Mouse (Mus musculus): ENCODE measurements at regions not wholly inside any gene's neighbourhood (a gene's known extent, or its start where the extent isn't known, plus 50 kb on each side); places are given as distances from the start of the nearest gene placed in this dataset.

GRCm38 (mm10) chr4:29282169-29282568, 469.2 kb downstream of the Epha7 start:
- no peak for ATAC-seq (ENCODE audit: insufficient number of reproducible peaks, low FRiP score, low TSS enrichment, low read depth)
- no peak overlapping the region for H3K27ac ChIP-seq (replicated peaks)
- no peak overlapping the region for H3K4me3 ChIP-seq (replicated peaks)
- no peak overlapping the region for H3K4me2 ChIP-seq (replicated peaks)
- H3K4me1 ChIP-seq: no peaks in the 10 kb centered on the region
- WGBS: 59% methylated on average over 5 of the region's 5 CpGs
- H3K9me3 ChIP-seq (replicated peaks): no peaks in the 10 kb centered on the region
- no peaks in the 10 kb centered on the region for H3K36me3 ChIP-seq
- H3K9ac ChIP-seq: no peak overlapping the region
- H3K27me3 ChIP-seq: no peaks in the 10 kb centered on the region

DNA sequence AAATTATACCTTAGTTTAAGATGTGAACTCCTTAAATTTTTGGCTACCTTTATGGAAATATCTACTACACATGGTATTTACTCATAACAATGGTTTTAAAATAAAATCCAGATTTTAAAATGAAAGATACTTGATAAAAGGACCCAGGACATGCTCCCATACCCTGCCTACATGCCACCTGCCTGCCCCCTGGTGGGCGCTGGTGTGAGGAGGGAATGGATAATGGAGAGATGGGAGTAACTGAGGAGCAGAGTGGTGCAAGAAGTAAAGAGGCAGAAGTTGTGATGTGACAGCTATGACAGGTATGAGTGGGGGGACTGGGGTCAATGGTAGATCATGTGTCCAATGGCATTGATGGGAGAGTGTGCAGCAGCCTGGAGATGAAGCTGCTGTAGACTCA, 488.4 kb downstream of the Epha7 start:
- 36% methylated on average over 1 of the region's 1 CpGs for WGBS
- H3K4me2 ChIP-seq (replicated peaks): no peak overlapping the region
- H3K9me3 ChIP-seq (replicated peaks): no peaks in the 10 kb centered on the region
- no peak for ATAC-seq (ENCODE audit: insufficient number of reproducible peaks, low FRiP score, low TSS enrichment, low read depth)
- no peak overlapping the region for H3K9ac ChIP-seq
- H3K36me3 ChIP-seq: no peaks in the 10 kb centered on the region
- H3K27me3 ChIP-seq: no peaks in the 10 kb centered on the region
- no peak overlapping the region for H3K27ac ChIP-seq (replicated peaks)
- no peaks in the 10 kb centered on the region for H3K4me1 ChIP-seq
- H3K4me3 ChIP-seq (replicated peaks): no peak overlapping the region

DNA sequence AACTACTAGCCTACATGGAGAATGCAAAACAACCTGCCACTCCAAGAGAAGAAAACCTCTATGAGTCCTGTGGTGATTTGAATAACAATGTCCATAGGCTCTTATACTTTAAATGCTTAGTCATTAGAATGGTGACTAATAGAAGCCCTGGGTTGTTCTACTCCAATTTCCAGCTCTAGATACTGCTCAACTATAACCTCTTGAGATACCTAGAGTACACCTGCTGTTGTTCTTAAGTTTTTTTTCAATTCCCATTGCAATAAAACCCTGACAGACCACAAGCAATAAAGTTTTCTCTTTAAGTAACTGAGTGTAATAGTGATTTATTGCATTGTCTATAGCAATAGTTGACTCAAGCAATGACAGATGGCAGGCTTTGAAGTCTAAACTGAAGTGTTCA, 491.0 kb downstream of the Epha7 start:
- H3K9me3 ChIP-seq (replicated peaks): no peaks in the 10 kb centered on the region
- no peak for ATAC-seq (ENCODE audit: insufficient number of reproducible peaks, low FRiP score, low TSS enrichment, low read depth)
- no peak overlapping the region for H3K4me3 ChIP-seq (replicated peaks)
- no peaks in the 10 kb centered on the region for H3K36me3 ChIP-seq
- H3K4me1 ChIP-seq: no peaks in the 10 kb centered on the region
- no peak overlapping the region for H3K9ac ChIP-seq
- no peaks in the 10 kb centered on the region for H3K27me3 ChIP-seq
- H3K27ac ChIP-seq (replicated peaks): no peak overlapping the region
- no peak overlapping the region for H3K4me2 ChIP-seq (replicated peaks)

GRCm38 (mm10) chr4:29307245-29307644, 494.3 kb downstream of the Epha7 start:
- Histone ChIP-seq H3K27me3 (no peaks in the 10 kb centered on the region), H3K27ac (replicated peaks) (no peak overlapping the region), H3K36me3 (no peaks in the 10 kb centered on the region), H3K9me3 (replicated peaks) (no peaks in the 10 kb centered on the region), H3K4me1 (no peaks in the 10 kb centered on the region), H3K4me3 (replicated peaks) (no peak overlapping the region), H3K9ac (no peak overlapping the region), H3K4me2 (replicated peaks) (no peak overlapping the region)
- no peak for ATAC-seq (ENCODE audit: insufficient number of reproducible peaks, low FRiP score, low TSS enrichment, low read depth)
- 85% methylated on average over 1 of the region's 1 CpGs for WGBS

DNA sequence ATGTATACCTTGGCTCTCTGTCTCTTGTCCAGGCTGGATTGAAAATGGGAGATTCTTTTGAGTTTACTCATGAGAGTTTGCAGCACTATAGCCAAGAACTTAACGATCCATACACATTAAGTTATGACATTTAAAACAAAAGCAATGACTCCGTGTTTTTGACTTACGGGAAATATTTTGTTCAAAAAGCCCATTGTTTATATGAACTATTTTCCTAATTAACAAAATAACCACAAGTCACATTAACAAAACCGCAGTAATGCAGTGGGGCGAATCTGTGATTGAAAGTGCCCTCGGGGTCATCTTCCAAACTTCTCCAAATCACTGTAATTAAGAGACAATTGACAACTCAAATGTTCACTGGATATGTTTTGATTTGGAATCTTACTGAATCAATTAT, 511.0 kb downstream of the Epha7 start:
- H3K9me3 ChIP-seq (replicated peaks): no peaks in the 10 kb centered on the region
- H3K27ac ChIP-seq (replicated peaks): no peak overlapping the region
- H3K9ac ChIP-seq: no peak overlapping the region
- no peaks in the 10 kb centered on the region for H3K4me1 ChIP-seq
- no peaks in the 10 kb centered on the region for H3K27me3 ChIP-seq
- ATAC-seq (ENCODE audit: insufficient number of reproducible peaks, low FRiP score, low TSS enrichment, low read depth): no peak
- no peak overlapping the region for H3K4me2 ChIP-seq (replicated peaks)
- no peaks in the 10 kb centered on the region for H3K36me3 ChIP-seq
- WGBS: 48% methylated on average over 6 of the region's 6 CpGs
- no peak overlapping the region for H3K4me3 ChIP-seq (replicated peaks)

DNA sequence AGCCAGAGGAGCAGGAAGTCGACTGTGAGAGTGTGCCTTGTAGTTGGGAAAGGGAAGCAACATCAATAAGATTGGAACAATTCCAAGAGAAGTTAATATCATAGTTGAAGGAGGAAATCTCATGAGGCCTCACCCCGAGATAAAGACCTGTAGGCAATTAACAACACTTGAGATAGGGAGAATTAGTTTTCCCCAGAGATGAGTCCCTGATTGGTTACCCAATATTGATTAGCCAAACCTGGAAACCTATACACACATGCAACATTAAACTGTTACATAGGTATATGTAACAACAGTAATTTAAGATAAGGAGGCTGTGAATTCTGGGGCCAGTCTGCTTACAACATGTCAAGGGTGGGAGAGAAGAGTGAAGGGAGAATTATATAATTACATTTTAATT, 516.2 kb downstream of the Epha7 start:
- Histone ChIP-seq H3K9ac (no peak overlapping the region), H3K4me1 (no peaks in the 10 kb centered on the region), H3K4me3 (replicated peaks) (no peak overlapping the region), H3K36me3 (no peaks in the 10 kb centered on the region), H3K9me3 (replicated peaks) (no peaks in the 10 kb centered on the region), H3K27me3 (no peaks in the 10 kb centered on the region), H3K4me2 (replicated peaks) (no peak overlapping the region), H3K27ac (replicated peaks) (no peak overlapping the region)
- ATAC-seq (ENCODE audit: insufficient number of reproducible peaks, low FRiP score, low TSS enrichment, low read depth): no peak
- WGBS: 58% methylated on average over 2 of the region's 2 CpGs

GRCm38 (mm10) chr4:29331747-29332146, 518.8 kb downstream of the Epha7 start:
- no peak overlapping the region for H3K27ac ChIP-seq (replicated peaks)
- no peaks in the 10 kb centered on the region for H3K9me3 ChIP-seq (replicated peaks)
- H3K36me3 ChIP-seq: no peaks in the 10 kb centered on the region
- WGBS: 42% methylated on average over 2 of the region's 2 CpGs
- H3K9ac ChIP-seq: no peak overlapping the region
- H3K27me3 ChIP-seq: no peaks in the 10 kb centered on the region
- H3K4me1 ChIP-seq: no peaks in the 10 kb centered on the region
- ATAC-seq (ENCODE audit: insufficient number of reproducible peaks, low FRiP score, low TSS enrichment, low read depth): no peak
- no peak overlapping the region for H3K4me3 ChIP-seq (replicated peaks)
- H3K4me2 ChIP-seq (replicated peaks): no peak overlapping the region

GRCm38 (mm10) chr4:29337245-29337644, 524.3 kb downstream of the Epha7 start:
- no peaks in the 10 kb centered on the region for H3K36me3 ChIP-seq
- H3K4me1 ChIP-seq: no peaks in the 10 kb centered on the region
- WGBS: 88% methylated on average over 10 of the region's 10 CpGs
- H3K4me2 ChIP-seq (replicated peaks): no peak overlapping the region
- no peaks in the 10 kb centered on the region for H3K27me3 ChIP-seq
- ATAC-seq (ENCODE audit: insufficient number of reproducible peaks, low FRiP score, low TSS enrichment, low read depth): no peak
- H3K9ac ChIP-seq: no peak overlapping the region
- H3K27ac ChIP-seq (replicated peaks): no peak overlapping the region
- H3K4me3 ChIP-seq (replicated peaks): no peak overlapping the region
- no peaks in the 10 kb centered on the region for H3K9me3 ChIP-seq (replicated peaks)

GRCm38 (mm10) chr4:29362191-29362590, 549.3 kb downstream of the Epha7 start:
- H3K27me3 ChIP-seq: no peaks in the 10 kb centered on the region
- H3K9ac ChIP-seq: no peak overlapping the region
- 70% methylated on average over 1 of the region's 1 CpGs for WGBS
- ATAC-seq (ENCODE audit: insufficient number of reproducible peaks, low FRiP score, low TSS enrichment, low read depth): no peak
- H3K4me3 ChIP-seq (replicated peaks): no peak overlapping the region
- H3K36me3 ChIP-seq: no peaks in the 10 kb centered on the region
- no peaks in the 10 kb centered on the region for H3K4me1 ChIP-seq
- no peak overlapping the region for H3K4me2 ChIP-seq (replicated peaks)
- H3K9me3 ChIP-seq (replicated peaks): no peaks in the 10 kb centered on the region
- H3K27ac ChIP-seq (replicated peaks): no peak overlapping the region

- 77% methylated on average over 1 of the region's 1 CpGs for WGBS
- Histone ChIP-seq H3K27me3 (no peaks in the 10 kb centered on the region), H3K9me3 (replicated peaks) (no peaks in the 10 kb centered on the region), H3K4me2 (replicated peaks) (no peak overlapping the region), H3K9ac (no peak overlapping the region), H3K4me3 (replicated peaks) (no peak overlapping the region), H3K27ac (replicated peaks) (no peak overlapping the region), H3K4me1 (no peaks in the 10 kb centered on the region), H3K36me3 (no peaks in the 10 kb centered on the region)
- no peak for ATAC-seq (ENCODE audit: insufficient number of reproducible peaks, low FRiP score, low TSS enrichment, low read depth)
Observed at GRCm38 (mm10) chr4:29389282-29389681, 576.4 kb downstream of the Epha7 start.

DNA sequence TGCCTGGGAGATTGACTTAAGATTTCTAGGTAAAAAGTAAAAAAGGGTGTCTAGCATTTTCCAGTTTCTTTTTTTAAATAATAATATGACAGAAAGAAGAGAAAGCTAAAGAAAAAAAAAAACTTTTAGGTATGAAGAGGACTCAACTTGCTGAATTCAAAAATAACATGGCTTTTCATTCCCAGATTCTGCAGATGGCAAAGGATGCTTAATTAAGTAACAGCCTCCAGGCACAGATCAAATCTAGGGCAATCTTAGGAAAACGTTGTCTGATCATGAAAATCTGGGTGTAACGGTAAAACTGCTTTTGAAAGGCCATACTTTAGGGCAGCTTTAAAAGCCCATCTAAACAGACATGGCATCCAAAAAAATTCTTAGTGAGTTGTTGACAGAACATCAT, 577.4 kb downstream of the Epha7 start:
- no peak for ATAC-seq (ENCODE audit: insufficient number of reproducible peaks, low FRiP score, low TSS enrichment, low read depth)
- Histone ChIP-seq H3K36me3 (no peaks in the 10 kb centered on the region), H3K4me1 (no peaks in the 10 kb centered on the region), H3K4me2 (replicated peaks) (no peak overlapping the region), H3K9ac (no peak overlapping the region), H3K27me3 (no peaks in the 10 kb centered on the region), H3K4me3 (replicated peaks) (no peak overlapping the region), H3K9me3 (replicated peaks) (no peaks in the 10 kb centered on the region), H3K27ac (replicated peaks) (no peak overlapping the region)
- WGBS: 19% methylated on average over 2 of the region's 2 CpGs

DNA sequence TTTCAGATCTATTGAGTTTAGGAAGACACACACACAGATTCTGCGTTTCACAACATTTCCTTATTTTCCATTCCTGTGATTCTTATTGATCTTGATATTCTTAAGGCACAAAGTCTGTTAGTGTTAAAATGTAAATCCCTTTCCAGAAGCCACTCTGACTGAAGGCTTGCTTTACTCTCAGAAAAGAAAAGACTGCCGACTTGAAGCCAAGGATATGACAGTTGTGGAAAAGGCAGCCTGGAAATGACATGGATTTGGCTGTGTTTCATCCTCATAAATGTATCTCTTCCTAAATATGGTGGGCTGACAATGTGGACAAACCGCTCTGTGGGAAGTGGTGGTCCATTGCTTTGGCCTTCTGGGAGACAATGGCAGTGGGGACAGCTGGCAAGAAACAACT, 589.2 kb downstream of the Epha7 start:
- Histone ChIP-seq H3K36me3 (no peaks in the 10 kb centered on the region), H3K9ac (no peak overlapping the region), H3K9me3 (replicated peaks) (no peaks in the 10 kb centered on the region), H3K4me3 (replicated peaks) (no peak overlapping the region), H3K4me1 (no peaks in the 10 kb centered on the region), H3K27ac (replicated peaks) (no peak overlapping the region), H3K4me2 (replicated peaks) (no peak overlapping the region), H3K27me3 (no peaks in the 10 kb centered on the region)
- no peak for ATAC-seq (ENCODE audit: insufficient number of reproducible peaks, low FRiP score, low TSS enrichment, low read depth)
- WGBS: 82% methylated on average over 3 of the region's 3 CpGs

DNA sequence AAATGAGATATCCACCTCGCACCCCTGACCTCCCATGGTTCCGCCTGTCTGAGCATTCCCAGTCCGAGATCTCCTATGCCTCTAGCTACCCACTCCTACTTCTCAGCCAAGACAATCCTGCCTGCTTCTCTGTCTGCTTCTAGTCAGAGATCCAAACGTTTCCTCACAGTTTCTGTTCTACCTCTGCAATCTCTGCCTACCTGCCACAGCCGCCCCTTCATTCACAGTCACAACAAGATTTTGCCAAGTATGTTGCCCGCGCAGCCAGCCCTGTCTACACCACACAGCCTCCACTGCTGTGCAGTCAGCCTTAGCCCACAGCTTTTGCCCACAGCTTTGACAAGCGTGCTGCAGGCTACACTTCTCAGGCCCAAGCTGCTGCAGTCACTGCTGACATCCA, 601.7 kb downstream of the Epha7 start:
- Histone ChIP-seq H3K4me2 (replicated peaks) (no peak overlapping the region), H3K9ac (no peak overlapping the region), H3K9me3 (replicated peaks) (no peaks in the 10 kb centered on the region), H3K27ac (replicated peaks) (no peak overlapping the region), H3K4me1 (no peaks in the 10 kb centered on the region), H3K4me3 (replicated peaks) (no peak overlapping the region), H3K27me3 (no peaks in the 10 kb centered on the region), H3K36me3 (no peaks in the 10 kb centered on the region)
- ATAC-seq (ENCODE audit: insufficient number of reproducible peaks, low FRiP score, low TSS enrichment, low read depth): no peak
- WGBS: 90% methylated on average over 8 of the region's 8 CpGs
